Mouse (Mus musculus) brain, embryonic 14.5 days (tissue): ENCODE data around the gene Ms4a6b.

Experiments
- CTCF ChIP-seq: fragments of 200-500 bp; IDR thresholded peaks from 2 replicates; pipeline ENCODE4 v1.5.1; 2012; ENCODE audit warnings: inconsistent platforms, mild to moderate bottlenecking, moderate library complexity, borderline replicate concordance; ENCODE audit not compliant: insufficient read depth, insufficient read length; ENCODE audit errors: extremely low read depth
- POLR2A ChIP-seq: fragments of 200-500 bp; IDR thresholded peaks from 2 replicates; pipeline ENCODE4 v1.6.1; 2012; ENCODE audit warnings: mild to moderate bottlenecking, inconsistent platforms, borderline replicate concordance; ENCODE audit not compliant: poor library complexity, insufficient read depth, insufficient read length, severe bottlenecking; ENCODE audit errors: extremely low read depth

DNA sequence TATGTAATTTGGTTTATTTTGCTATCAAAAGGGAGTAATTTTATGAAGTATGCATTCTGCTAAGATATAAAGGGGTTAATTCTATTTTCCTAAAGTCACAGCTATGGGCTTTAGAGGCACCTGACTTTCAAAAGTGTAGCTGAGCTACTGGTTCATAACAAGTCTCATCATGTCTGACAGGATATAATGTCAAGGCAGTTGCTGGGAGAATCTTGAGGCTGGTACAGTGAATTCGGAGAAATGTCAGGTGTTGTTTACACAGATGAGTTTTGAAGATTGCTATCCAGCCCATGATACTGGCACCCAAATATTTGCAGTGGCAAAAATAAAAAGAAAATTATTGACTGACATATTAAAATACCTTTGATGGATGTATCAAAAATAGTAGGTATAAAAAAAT, 11.5 kb upstream of the Ms4a6b start:
- TF ChIP-seq POLR2A: no peak
- no peak for TF ChIP-seq CTCF
